Mouse (Mus musculus): ENCODE measurements at regions not wholly inside any gene's neighbourhood (a gene's known extent, or its start where the extent isn't known, plus 50 kb on each side); places are given as distances from the start of the nearest gene placed in this dataset.

- DNase-seq = no peak
Observed at GRCm38 (mm10) chr7:39882113-39882512, 364.5 kb downstream of the Zfp619 start.

- DNase-seq = peak; percentile 1
Observed at GRCm38 (mm10) chr7:39894208-39894896, 376.8 kb downstream of the Zfp619 start.

- no peak for DNase-seq
Observed at GRCm38 (mm10) chr7:39896918-39897317, 379.4 kb downstream of the Zfp619 start.

- DNase-seq = no peak
Observed at GRCm38 (mm10) chr7:39898268-39898667, 380.7 kb downstream of the Zfp619 start.

GRCm38 (mm10) chr7:39933946-39934345 is 416.4 kb downstream of the Zfp619 start:
- DNase-seq = no peak

- DNase-seq = no peak
Observed at GRCm38 (mm10) chr7:39937262-39937661, 419.7 kb downstream of the Zfp619 start.

GRCm38 (mm10) chr7:39942262-39942900 is 424.8 kb downstream of the Zfp619 start:
- DNase-seq = no peak

- DNase-seq = no peak
Observed at GRCm38 (mm10) chr7:39954110-39954509, 436.5 kb downstream of the Zfp619 start.

GRCm38 (mm10) chr7:39954931-39955330 is 437.4 kb downstream of the Zfp619 start:
- no peak for DNase-seq

- DNase-seq = no peak
Observed at GRCm38 (mm10) chr7:39978121-39978520, 460.6 kb downstream of the Zfp619 start.

GRCm38 (mm10) chr7:39981647-39982046 is 464.1 kb downstream of the Zfp619 start:
- no peak for DNase-seq

All from cerebellum, adult 9-10 months (tissue).